Mouse (Mus musculus) forebrain, embryonic 14.5 days (tissue): ENCODE measurements around the gene Lrrc30. TPM values are rescaled to one million over a fixed set of nuclear protein-coding genes. Genes with fewer than 3 reads are reported as not detected.

Experiments used
- ATAC-seq: fragments of 200-750 bp; cut with Nextera tagmentation; 2 replicates; pipeline ENCODE4 v1.8.0; 2017; ENCODE audit warnings: mild to moderate bottlenecking, moderate library complexity
- DNase-seq: peaks from one replicate; pipeline ENCODE4 v3.0.0-alpha.2; 2015; ENCODE audit warnings: low spot score
- H3K27ac ChIP-seq: fragments of 300-500 bp; sonication (generic); 2 replicates; pipeline ENCODE4 v1.5.1; 2014; ENCODE audit warnings: low read depth, mild to moderate bottlenecking, control low read depth, low read length, moderate library complexity
- H3K27me3 ChIP-seq: fragments of 300-500 bp; sonication (generic); replicated peaks from 2 replicates; pipeline ENCODE4 v1.6.1; 2014; ENCODE audit warnings: low read length, control low read depth, mixed read lengths; ENCODE audit not compliant: control insufficient read depth, insufficient read depth
- H3K36me3 ChIP-seq: fragments of 300-500 bp; sonication (generic); 2 replicates; pipeline ENCODE4 v1.6.1; 2014; ENCODE audit warnings: low read length, control low read depth; ENCODE audit not compliant: control insufficient read depth, insufficient read depth
- H3K4me1 ChIP-seq: fragments of 300-500 bp; sonication (generic); 2 replicates; pipeline ENCODE4 v1.6.1; 2014; ENCODE audit warnings: antibody characterized with exemption, low read length, control low read depth; ENCODE audit not compliant: control insufficient read depth, insufficient read depth
- H3K4me2 ChIP-seq: fragments of 300-500 bp; sonication (generic); 2 replicates; pipeline ENCODE4 v1.6.1; 2014; ENCODE audit warnings: mild to moderate bottlenecking, control low read depth, low read length
- H3K4me3 ChIP-seq: fragments of 300-500 bp; sonication (generic); 2 replicates; pipeline ENCODE4 v1.5.1; 2014; ENCODE audit warnings: low read depth, low read length, control low read depth
- H3K9ac ChIP-seq: fragments of 300-500 bp; sonication (generic); 2 replicates; pipeline ENCODE4 v1.6.1; 2014; ENCODE audit warnings: mild to moderate bottlenecking, low read length, control low read depth, moderate library complexity
- H3K9me3 ChIP-seq: fragments of 300-500 bp; sonication (generic); replicated peaks from 2 replicates; pipeline ENCODE4 v1.6.1; 2016; ENCODE audit warnings: low read length, control low read depth, mixed read lengths; ENCODE audit not compliant: control insufficient read depth
- WGBS: fragments of 180-500 bp; shearing (Covaris S2); extraction: QIAGEN DNeasy Blood & Tissue Kit; methylation state at CpG from one replicate; pipeline ENCODE4 v1.1.7; 2014; 5-methylcytosine and 5-hydroxymethylcytosine counted together
- polyA plus RNA-seq: library from polyadenylated mRNA; unstranded; fragments of >200 nt; fragmentation: Nextera tagmentation; extraction: Ambion mirVana; gene quantifications from 2 replicates; pipeline ENCODE4 v1.2.1, GENCODE M21; 2014

Gene Lrrc30
- polyA plus RNA-seq, 1 experiment from 2014 or later: not detected

GRCm38 (mm10) chr17:67612151-67612550 is 20.4 kb downstream of the Lrrc30 start:
- DNase-seq: no peak
- Histone ChIP-seq H3K4me2 (no peak overlapping the region), H3K27me3 (no peaks in the 10 kb centered on the region), H3K9ac (no peak overlapping the region), H3K27ac (no peak overlapping the region), H3K4me1 (no peaks in the 10 kb centered on the region), H3K36me3 (no peaks in the 10 kb centered on the region), H3K9me3 (no peaks in the 10 kb centered on the region), H3K4me3 (no peak overlapping the region)
- WGBS: 85% methylated on average over 3 of the region's 3 CpGs
- no peak for ATAC-seq

GRCm38 (mm10) chr17:67604446-67604845 is 28.1 kb downstream of the Lrrc30 start:
- no peak for DNase-seq
- 0 out of 2 replicates have a peak, but pooled peaks cover 2% of the 10 kb centered on the region for H3K4me1 ChIP-seq

GRCm38 (mm10) chr17:67602556-67602955 is 30.0 kb downstream of the Lrrc30 start:
- WGBS: 42% methylated on average over 4 of the region's 4 CpGs
- Histone ChIP-seq H3K27me3 (no peaks in the 10 kb centered on the region), H3K9me3 (no peaks in the 10 kb centered on the region), H3K27ac (no peak overlapping the region), H3K9ac (no peak overlapping the region), H3K4me3 (no peak overlapping the region), H3K36me3 (no peaks in the 10 kb centered on the region), H3K4me1 (0 out of 2 replicates have a peak, but pooled peaks cover 2% of the 10 kb centered on the region), H3K4me2 (no peak overlapping the region)
- peak; percentile 46; the same call in 1 of the 2 replicates for ATAC-seq
- DNase-seq: peak; percentile 65

More at GRCm38 (mm10) chr17:67604446-67604845, 28.1 kb downstream of the Lrrc30 start:
- H3K4me3 ChIP-seq: no peak overlapping the region
- 59% methylated on average over 4 of the region's 4 CpGs for WGBS
- no peaks in the 10 kb centered on the region for H3K9me3 ChIP-seq
- ATAC-seq: no peak
- H3K36me3 ChIP-seq: no peaks in the 10 kb centered on the region
- no peak overlapping the region for H3K27ac ChIP-seq
- no peaks in the 10 kb centered on the region for H3K27me3 ChIP-seq
- no peak overlapping the region for H3K4me2 ChIP-seq
- H3K9ac ChIP-seq: no peak overlapping the region

DNA sequence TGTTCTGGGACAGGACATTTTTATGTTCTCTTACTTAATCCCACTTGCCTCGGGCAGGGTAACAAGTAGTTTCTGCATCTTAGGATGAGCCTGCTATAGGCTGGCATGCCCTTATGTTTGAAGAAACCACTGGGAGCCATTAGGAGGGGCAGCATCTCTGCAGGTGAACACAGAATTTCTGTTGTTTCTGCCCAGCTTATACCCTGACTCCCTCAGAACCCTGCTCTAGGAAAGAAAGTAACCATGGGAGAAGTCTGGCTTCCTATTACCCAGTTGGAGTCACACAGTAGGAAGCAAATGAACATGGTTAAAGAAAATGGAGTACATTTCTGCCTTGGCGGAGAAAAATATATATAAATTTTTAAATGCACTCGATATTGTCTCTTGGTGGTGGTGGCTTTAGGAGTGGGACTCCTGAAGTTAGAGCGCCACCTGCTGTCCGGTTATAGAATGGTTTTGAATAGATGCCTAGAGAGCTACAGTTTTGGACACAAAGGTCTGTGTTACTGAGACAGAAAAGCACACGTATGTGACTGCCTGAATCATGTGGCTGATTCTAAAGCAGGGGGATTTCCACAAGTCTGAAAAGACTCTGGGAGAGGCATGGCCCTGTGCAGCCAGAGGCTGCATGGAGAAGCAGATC is 47.5 kb downstream of the Lrrc30 start:
- no peaks in the 10 kb centered on the region for H3K36me3 ChIP-seq
- H3K27me3 ChIP-seq: no peaks in the 10 kb centered on the region
- no peak overlapping the region for H3K27ac ChIP-seq
- H3K9ac ChIP-seq: no peak overlapping the region
- ATAC-seq (peak; percentile 87), DNase-seq (peak; percentile 93)
- no peak overlapping the region for H3K4me2 ChIP-seq
- WGBS: 18% methylated on average over 6 of the region's 6 CpGs
- H3K4me1 ChIP-seq: no peaks in the 10 kb centered on the region
- H3K4me3 ChIP-seq: no peak overlapping the region
- H3K9me3 ChIP-seq: no peaks in the 10 kb centered on the region

GRCm38 (mm10) chr17:67584533-67584932 is 48.0 kb downstream of the Lrrc30 start:
- Histone ChIP-seq H3K4me1 (no peaks in the 10 kb centered on the region), H3K27ac (no peak overlapping the region), H3K36me3 (no peaks in the 10 kb centered on the region), H3K4me2 (no peak overlapping the region), H3K9ac (no peak overlapping the region), H3K27me3 (no peaks in the 10 kb centered on the region), H3K9me3 (no peaks in the 10 kb centered on the region), H3K4me3 (no peak overlapping the region)
- ATAC-seq (no peak), DNase-seq (no peak)
- 70% methylated on average over 7 of the region's 7 CpGs for WGBS

- Histone ChIP-seq H3K27ac (no peak overlapping the region), H3K4me1 (no peaks in the 10 kb centered on the region), H3K4me2 (no peak overlapping the region), H3K4me3 (no peak overlapping the region), H3K9ac (no peak overlapping the region), H3K9me3 (no peaks in the 10 kb centered on the region), H3K36me3 (no peaks in the 10 kb centered on the region), H3K27me3 (no peaks in the 10 kb centered on the region)
- ATAC-seq: no peak
- no peak for DNase-seq
- WGBS: 51% methylated on average over 7 of the region's 7 CpGs
Observed at GRCm38 (mm10) chr17:67583422-67583821, 49.1 kb downstream of the Lrrc30 start.

DNA sequence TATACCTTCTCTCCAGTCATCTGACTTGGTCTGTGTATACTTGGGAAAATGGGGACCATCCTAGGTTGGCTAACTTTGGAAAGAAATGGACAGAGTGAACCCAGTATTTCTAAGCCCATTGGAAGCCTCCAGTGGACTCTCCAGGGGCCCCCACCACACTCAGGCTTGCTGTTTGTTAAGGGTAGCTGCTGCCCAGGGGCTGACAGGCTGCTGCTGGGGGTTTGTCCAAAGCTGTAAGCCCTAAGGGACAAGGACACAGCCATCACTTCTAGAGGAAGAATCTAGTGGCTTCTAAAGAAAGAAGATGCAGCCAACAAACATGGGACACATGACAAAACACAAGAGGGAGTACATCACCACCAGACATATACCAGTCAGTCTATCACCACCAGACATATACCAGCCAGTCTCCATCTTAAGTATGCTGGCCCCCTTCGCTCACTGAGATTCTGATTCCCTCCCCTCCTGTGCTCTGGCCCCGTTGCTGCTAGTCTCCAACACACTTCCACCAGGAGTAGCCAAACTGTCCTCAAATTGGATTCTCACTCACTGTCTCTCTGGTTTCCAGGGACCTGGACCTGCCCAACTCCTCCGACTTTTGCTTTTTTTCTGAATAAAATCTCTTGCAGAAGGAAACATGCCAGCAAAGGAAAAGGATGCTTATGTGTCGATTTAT is 49.7 kb downstream of the Lrrc30 start:
- Histone ChIP-seq H3K36me3 (no peaks in the 10 kb centered on the region), H3K27ac (no peak overlapping the region), H3K4me1 (no peaks in the 10 kb centered on the region), H3K4me2 (no peak overlapping the region), H3K9ac (no peak overlapping the region), H3K4me3 (no peak overlapping the region), H3K27me3 (no peaks in the 10 kb centered on the region), H3K9me3 (no peaks in the 10 kb centered on the region)
- ATAC-seq (no peak), DNase-seq (no peak)
- WGBS: 81% methylated on average over 4 of the region's 4 CpGs

GRCm38 (mm10) chr17:67581839-67582238 is 50.7 kb downstream of the Lrrc30 start:
- H3K9me3 ChIP-seq: no peaks in the 10 kb centered on the region
- WGBS: 85% methylated on average over 5 of the region's 5 CpGs
- no peak overlapping the region for H3K4me2 ChIP-seq
- H3K4me3 ChIP-seq: no peak overlapping the region
- H3K9ac ChIP-seq: no peak overlapping the region
- H3K36me3 ChIP-seq: no peaks in the 10 kb centered on the region
- H3K27ac ChIP-seq: no peak overlapping the region
- no peaks in the 10 kb centered on the region for H3K27me3 ChIP-seq
- no peak for DNase-seq
- no peak for ATAC-seq
- no peaks in the 10 kb centered on the region for H3K4me1 ChIP-seq
